ENCODE assay signal across 11 mouse cellular contexts in the genomic region with DNA sequence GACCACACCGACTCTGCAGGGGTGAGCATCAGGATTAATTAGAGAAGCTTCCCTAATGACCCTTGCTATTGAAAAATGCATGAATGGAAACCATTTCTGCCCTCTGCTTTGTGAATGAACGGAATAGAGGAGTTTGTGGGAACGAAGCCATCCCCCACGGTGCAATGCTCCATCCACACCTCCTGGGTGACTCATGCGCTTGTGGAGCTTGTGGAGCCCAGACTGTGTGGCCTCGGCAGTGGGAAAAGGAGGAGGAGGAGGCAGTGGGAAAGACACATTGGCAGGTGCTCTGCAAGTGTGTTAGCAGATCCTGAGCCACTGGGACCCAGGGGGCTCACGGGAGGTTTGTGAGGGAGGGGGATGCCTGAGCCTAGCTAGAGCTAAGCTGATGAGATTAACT.
DNase-seq lines count a peak whose midpoint lies in the region; ATAC-seq and TF ChIP-seq lines count a peak whose summit lies in the region.
"Had no signal": no experiment of that assay in that cellular context is flagged by ENCODE, and none has a peak within 500 bp of the region (broad histone marks: within the 10 kb centered on the region; RNA-seq: fewer than 3 reads in every experiment).

No protein-coding gene starts in this region.

- no peak for TF ChIP-seq POLR2A in lung, adult 2 months (IDR thresholded peaks at IDR 0.05; ENCODE audit: borderline replicate concordance, extremely low read depth, low read depth, low read length)

- no peaks in the 10 kb centered on the region for H3K27me3 ChIP-seq in neural tube, embryonic 13.5 days
- H3K27me3 ChIP-seq in intestine, embryonic 15.5 days (replicated peaks): no peaks in the 10 kb centered on the region
- H3K27me3 ChIP-seq: liver, embryonic 13.5 days; neural tube, embryonic 12.5 days had no signal

- H3K4me1 ChIP-seq in neural tube, embryonic 13.5 days (replicated peaks): peaks cover 30% of the 10 kb centered on the region
- no peaks in the 10 kb centered on the region for H3K4me1 ChIP-seq in intestine, embryonic 15.5 days (replicated peaks)
- H3K4me1 ChIP-seq in lung, adult 2 months (ENCODE audit: control insufficient read depth, insufficient read depth, low read length): no peaks in the 10 kb centered on the region; the same call in 1 of the 2 replicates
- H3K4me1 ChIP-seq: liver, embryonic 13.5 days had no signal

- H3K9me3 ChIP-seq in neural tube, embryonic 13.5 days: no peaks in the 10 kb centered on the region
- H3K9me3 ChIP-seq in intestine, embryonic 15.5 days: no peaks in the 10 kb centered on the region
- H3K9me3 ChIP-seq: liver, embryonic 13.5 days; neural tube, embryonic 12.5 days had no signal

- WGBS in neural tube, embryonic 13.5 days: 29% methylated on average over 7 of the region's 7 CpGs
- 72% methylated on average over 7 of the region's 7 CpGs for WGBS in intestine, embryonic 15.5 days
- 67% methylated on average over 7 of the region's 7 CpGs for WGBS in lung, adult 2 months

- no peak for TF ChIP-seq CTCF in lung, adult 2 months (IDR thresholded peaks at IDR 0.05; ENCODE audit: insufficient read depth, low read length)

- no peak overlapping the region for H3K4me3 ChIP-seq in neural tube, embryonic 13.5 days
- no peak overlapping the region for H3K4me3 ChIP-seq in intestine, embryonic 15.5 days (replicated peaks)
- no peak overlapping the region for H3K4me3 ChIP-seq in lung, adult 2 months (replicated peaks; ENCODE audit: extremely low read depth, low read depth, low read length)
- H3K4me3 ChIP-seq: liver, embryonic 13.5 days; neural tube, embryonic 12.5 days had no signal

- H3K36me3 ChIP-seq in neural tube, embryonic 13.5 days: no peaks in the 10 kb centered on the region
- no peaks in the 10 kb centered on the region for H3K36me3 ChIP-seq in intestine, embryonic 15.5 days
- H3K36me3 ChIP-seq: liver, embryonic 13.5 days; neural tube, embryonic 12.5 days had no signal

- H3K4me2 ChIP-seq in neural tube, embryonic 13.5 days: no peak overlapping the region
- H3K4me2 ChIP-seq in intestine, embryonic 15.5 days (replicated peaks): no peak overlapping the region
- H3K4me2 ChIP-seq: liver, embryonic 13.5 days; neural tube, embryonic 12.5 days had no signal

- H3K27ac ChIP-seq in neural tube, embryonic 13.5 days (replicated peaks): peak overlapping the region; percentile 52
- no peak overlapping the region for H3K27ac ChIP-seq in intestine, embryonic 15.5 days
- H3K27ac ChIP-seq: liver, embryonic 13.5 days; neural tube, embryonic 12.5 days had no signal

- peak; percentile 27 for ATAC-seq in neural tube, embryonic 13.5 days (ENCODE audit: low read depth)
- ATAC-seq in intestine, embryonic 15.5 days: no peak

- H3K9ac ChIP-seq in neural tube, embryonic 13.5 days: no peak overlapping the region
- H3K9ac ChIP-seq in intestine, embryonic 15.5 days: no peak overlapping the region
- H3K9ac ChIP-seq: liver, embryonic 13.5 days; neural tube, embryonic 12.5 days had no signal

- no peak for DNase-seq in neural tube, embryonic 10.5 days (ENCODE audit: extremely low spot score, low spot score)
- DNase-seq in cerebellum, postnatal 36 days: peak; percentile 61 to 67
- DNase-seq in layer of hippocampus, adult 8-10 months (ENCODE audit: low spot score in 2 of 2): peak; percentile 51 to 65
- peak; percentile 74 to 80 for DNase-seq in right cerebral cortex, postnatal 36 days (ENCODE audit: low spot score in 2 of 2)
- DNase-seq in lung, adult 2 months: no peak
- no peak for DNase-seq in lung, postnatal 25 days (ENCODE audit: low spot score)
- DNase-seq: heart, postnatal 4 days; liver, embryonic 13.5 days had no signal

Comparison
In these comparisons a context has a peak if more than half of its experiments do, and no peak if none do; other contexts are left out.
1. DNase-seq: peak in cerebellum, postnatal 36 days (2 of 2), layer of hippocampus, adult 8-10 months (2 of 2) and right cerebral cortex, postnatal 36 days (2 of 2); none in neural tube, embryonic 10.5 days (single experiment), lung, adult 2 months (single experiment) and lung, postnatal 25 days (single experiment).